In the genomic region with DNA sequence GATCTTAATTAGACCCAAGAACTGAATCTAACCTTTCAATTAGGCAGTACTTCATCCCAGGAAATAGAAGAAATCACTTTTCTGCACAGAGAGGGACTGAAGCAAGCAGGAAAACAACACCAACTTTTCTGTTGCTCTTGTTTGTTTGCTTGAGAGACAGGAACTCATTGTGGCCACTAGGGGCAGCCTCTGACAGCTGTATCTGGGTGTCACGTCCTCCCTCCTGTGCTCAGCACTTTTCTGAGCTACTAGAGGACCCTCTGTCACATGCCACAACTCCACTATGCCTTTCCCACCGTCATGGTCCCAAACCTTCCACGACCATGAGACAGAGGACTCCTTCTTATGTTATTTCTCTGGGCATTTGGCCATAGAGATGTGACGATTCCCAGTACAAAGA, we compare ENCODE assay signal across 8 mouse cellular contexts.
A peak's percentile ranks its signal among the peaks of the same experiment; 100 is the strongest.
DNase-seq lines count a peak whose midpoint lies in the region; ATAC-seq and TF ChIP-seq lines count a peak whose summit lies in the region.

No protein-coding gene starts in this region.

- TF ChIP-seq CTCF in lung, postnatal 0 days (IDR thresholded peaks at IDR 0.05): peak; percentile 89

- no peak overlapping the region for H3K9ac ChIP-seq in forebrain, embryonic 14.5 days (ENCODE audit: low read length)
- H3K9ac ChIP-seq in forebrain, embryonic 15.5 days (replicated peaks): no peak overlapping the region
- H3K9ac ChIP-seq in midbrain, embryonic 14.5 days (replicated peaks; ENCODE audit: low read length): no peak overlapping the region
- no peak overlapping the region for H3K9ac ChIP-seq in midbrain, embryonic 13.5 days (replicated peaks)
- H3K9ac ChIP-seq in lung, postnatal 0 days (replicated peaks; ENCODE audit: low read depth): no peak overlapping the region

- peak; percentile 38 for ATAC-seq in forebrain, embryonic 14.5 days
- ATAC-seq in forebrain, embryonic 15.5 days (replicated peaks): no peak
- no peak for ATAC-seq in midbrain, embryonic 14.5 days (ENCODE audit: low FRiP score, low TSS enrichment)
- ATAC-seq in midbrain, embryonic 13.5 days: no peak
- ATAC-seq in lung, postnatal 0 days: no peak

- WGBS in forebrain, embryonic 14.5 days: 25% methylated on average over 4 of the region's 4 CpGs
- 34% methylated on average over 4 of the region's 4 CpGs for WGBS in forebrain, embryonic 15.5 days
- 35% methylated on average over 4 of the region's 4 CpGs for WGBS in midbrain, embryonic 14.5 days
- WGBS in midbrain, embryonic 13.5 days: 35% methylated on average over 4 of the region's 4 CpGs
- WGBS in embryonic facial prominence, embryonic 10.5 days: 36% methylated on average over 4 of the region's 4 CpGs
- WGBS in lung, postnatal 0 days: 38% methylated on average over 4 of the region's 4 CpGs

- H3K27ac ChIP-seq in forebrain, embryonic 14.5 days (ENCODE audit: low read depth, low read length): no peak overlapping the region
- H3K27ac ChIP-seq in forebrain, embryonic 15.5 days (replicated peaks): no peak overlapping the region
- H3K27ac ChIP-seq in midbrain, embryonic 14.5 days (replicated peaks; ENCODE audit: low read depth, low read length): no peak overlapping the region
- no peak overlapping the region for H3K27ac ChIP-seq in midbrain, embryonic 13.5 days
- no peak overlapping the region for H3K27ac ChIP-seq in embryonic facial prominence, embryonic 10.5 days (replicated peaks)
- no peak overlapping the region for H3K27ac ChIP-seq in lung, postnatal 0 days (ENCODE audit: low read length)

- H3K9me3 ChIP-seq in forebrain, embryonic 14.5 days (replicated peaks; ENCODE audit: control insufficient read depth, low read length): no peaks in the 10 kb centered on the region
- no peaks in the 10 kb centered on the region for H3K9me3 ChIP-seq in forebrain, embryonic 15.5 days
- no peaks in the 10 kb centered on the region for H3K9me3 ChIP-seq in midbrain, embryonic 14.5 days (ENCODE audit: control insufficient read depth, low read length)
- H3K9me3 ChIP-seq in midbrain, embryonic 13.5 days: no peaks in the 10 kb centered on the region
- no peaks in the 10 kb centered on the region for H3K9me3 ChIP-seq in embryonic facial prominence, embryonic 10.5 days
- no peaks in the 10 kb centered on the region for H3K9me3 ChIP-seq in lung, postnatal 0 days (ENCODE audit: low read length)

- H3K36me3 ChIP-seq in forebrain, embryonic 14.5 days (ENCODE audit: control insufficient read depth, insufficient read depth, low read length): no peaks in the 10 kb centered on the region
- no peaks in the 10 kb centered on the region for H3K36me3 ChIP-seq in forebrain, embryonic 15.5 days
- no peaks in the 10 kb centered on the region for H3K36me3 ChIP-seq in midbrain, embryonic 14.5 days (ENCODE audit: control insufficient read depth, insufficient read depth, low read length)
- H3K36me3 ChIP-seq in midbrain, embryonic 13.5 days: no peaks in the 10 kb centered on the region
- H3K36me3 ChIP-seq in embryonic facial prominence, embryonic 10.5 days (replicated peaks): no peaks in the 10 kb centered on the region
- H3K36me3 ChIP-seq in lung, postnatal 0 days (ENCODE audit: insufficient read depth, low read length): no peaks in the 10 kb centered on the region

- peak; percentile 65 for DNase-seq in forebrain, embryonic 14.5 days (ENCODE audit: low spot score)
- DNase-seq in midbrain, embryonic 14.5 days: peak; percentile 68
- peak; percentile 47 for DNase-seq in embryonic facial prominence, embryonic 10.5 days (ENCODE audit: low spot score)
- DNase-seq in lung, postnatal 0 days (ENCODE audit: low spot score): peak; percentile 76
- peak; percentile 51 to 69 for DNase-seq in thymus, postnatal 10 days (ENCODE audit: low spot score in 2 of 2)
- DNase-seq in frontal cortex, postnatal 25 days (ENCODE audit: low spot score in 2 of 2): no peak

- H3K4me2 ChIP-seq in forebrain, embryonic 14.5 days (ENCODE audit: low read length): no peak overlapping the region
- no peak overlapping the region for H3K4me2 ChIP-seq in forebrain, embryonic 15.5 days (replicated peaks)
- no peak overlapping the region for H3K4me2 ChIP-seq in midbrain, embryonic 14.5 days (ENCODE audit: low read length)
- H3K4me2 ChIP-seq in midbrain, embryonic 13.5 days (replicated peaks): no peak overlapping the region
- H3K4me2 ChIP-seq in lung, postnatal 0 days (replicated peaks; ENCODE audit: low read depth, low read length): no peak overlapping the region

- H3K27me3 ChIP-seq in forebrain, embryonic 14.5 days (replicated peaks; ENCODE audit: control insufficient read depth, insufficient read depth, low read length): no peaks in the 10 kb centered on the region
- no peaks in the 10 kb centered on the region for H3K27me3 ChIP-seq in forebrain, embryonic 15.5 days
- H3K27me3 ChIP-seq in midbrain, embryonic 14.5 days (ENCODE audit: control insufficient read depth, insufficient read depth, low read length): no peaks in the 10 kb centered on the region
- H3K27me3 ChIP-seq in midbrain, embryonic 13.5 days: no peaks in the 10 kb centered on the region
- H3K27me3 ChIP-seq in embryonic facial prominence, embryonic 10.5 days (replicated peaks; ENCODE audit: low read depth, poor library complexity, severe bottlenecking): no peaks in the 10 kb centered on the region
- no peaks in the 10 kb centered on the region for H3K27me3 ChIP-seq in lung, postnatal 0 days (replicated peaks; ENCODE audit: insufficient read depth, low read length)

- H3K4me3 ChIP-seq in forebrain, embryonic 14.5 days (ENCODE audit: low read depth, low read length): no peak overlapping the region
- no peak overlapping the region for H3K4me3 ChIP-seq in forebrain, embryonic 15.5 days
- H3K4me3 ChIP-seq in midbrain, embryonic 14.5 days (replicated peaks; ENCODE audit: low read depth, low read length): no peak overlapping the region
- no peak overlapping the region for H3K4me3 ChIP-seq in midbrain, embryonic 13.5 days (replicated peaks)
- no peak overlapping the region for H3K4me3 ChIP-seq in embryonic facial prominence, embryonic 10.5 days
- H3K4me3 ChIP-seq in lung, postnatal 0 days (ENCODE audit: low read depth, low read length): no peak overlapping the region

- TF ChIP-seq EP300 in lung, postnatal 0 days (IDR thresholded peaks at IDR 0.05): no peak

- peaks cover 5% of the 10 kb centered on the region for H3K4me1 ChIP-seq in forebrain, embryonic 14.5 days (ENCODE audit: control insufficient read depth, insufficient read depth, low read length)
- peaks cover 18% of the 10 kb centered on the region for H3K4me1 ChIP-seq in forebrain, embryonic 15.5 days
- H3K4me1 ChIP-seq in midbrain, embryonic 14.5 days (ENCODE audit: control insufficient read depth, insufficient read depth, low read length): peaks cover 18% of the 10 kb centered on the region
- H3K4me1 ChIP-seq in midbrain, embryonic 13.5 days (replicated peaks): peaks cover 41% of the 10 kb centered on the region
- peaks cover 68% of the 10 kb centered on the region for H3K4me1 ChIP-seq in embryonic facial prominence, embryonic 10.5 days
- H3K4me1 ChIP-seq in lung, postnatal 0 days (ENCODE audit: insufficient read depth, low read depth, low read length): peaks cover 3% of the 10 kb centered on the region; the same call in 1 of the 2 replicates

Comparison
In these comparisons a context has a peak if more than half of its experiments do, and no peak if none do; other contexts are left out.
1. DNase-seq: peak in forebrain, embryonic 14.5 days (single experiment), midbrain, embryonic 14.5 days (single experiment), embryonic facial prominence, embryonic 10.5 days (single experiment), lung, postnatal 0 days (single experiment) and thymus, postnatal 10 days (2 of 2); none in frontal cortex, postnatal 25 days (0 of 2).